Mouse (Mus musculus) skeletal muscle tissue, adult 2 months (tissue): Measurements from ENCODE around the gene Lpgat1.

Source experiments
- DNase-seq: peaks from one replicate; pipeline ENCODE4 v3.0.0-alpha.2; 2012; ENCODE audit warnings: low read depth, low spot score

The Lpgat1 gene

GRCm38 (mm10) chr1:191736425-191736824 is 18.8 kb downstream of the Lpgat1 start:
- DNase-seq, result no peak

- no peak for DNase-seq
These were observed 20.2 kb downstream of the Lpgat1 start for GRCm38 (mm10) chr1:191737871-191738270.

- DNase-seq, result no peak
These were observed 21.1 kb downstream of the Lpgat1 start for GRCm38 (mm10) chr1:191738726-191739125.

GRCm38 (mm10) chr1:191740587-191741361 is 23.1 kb downstream of the Lpgat1 start:
- DNase-seq, result no peak

- DNase-seq, result no peak
These were observed 24.0 kb downstream of the Lpgat1 start for GRCm38 (mm10) chr1:191741635-191742034.

- DNase-seq, result no peak
These were observed 30.8 kb downstream of the Lpgat1 start for GRCm38 (mm10) chr1:191748431-191748830.

GRCm38 (mm10) chr1:191756520-191757199 is 39.0 kb downstream of the Lpgat1 start:
- no peak for DNase-seq

GRCm38 (mm10) chr1:191774106-191774505 is 56.5 kb downstream of the Lpgat1 start:
- no peak for DNase-seq

- no peak for DNase-seq
These were observed 57.5 kb downstream of the Lpgat1 start for GRCm38 (mm10) chr1:191775116-191775515.

- no peak for DNase-seq
These were observed 59.9 kb downstream of the Lpgat1 start for GRCm38 (mm10) chr1:191777521-191777920.

- no peak for DNase-seq
These were observed 62.8 kb downstream of the Lpgat1 start for GRCm38 (mm10) chr1:191780470-191780869.

GRCm38 (mm10) chr1:191785108-191785507 is 67.5 kb downstream of the Lpgat1 start:
- DNase-seq, result no peak

GRCm38 (mm10) chr1:191786255-191786654 is 68.6 kb downstream of the Lpgat1 start:
- DNase-seq, result no peak

GRCm38 (mm10) chr1:191787379-191787778 is 69.7 kb downstream of the Lpgat1 start:
- DNase-seq, result no peak

GRCm38 (mm10) chr1:191792991-191793390 is 75.4 kb downstream of the Lpgat1 start:
- DNase-seq, result no peak

- no peak for DNase-seq
These were observed 76.4 kb downstream of the Lpgat1 start for GRCm38 (mm10) chr1:191793888-191794532.

GRCm38 (mm10) chr1:191796238-191796896 is 78.7 kb downstream of the Lpgat1 start:
- no peak for DNase-seq

- DNase-seq, result no peak
These were observed 84.6 kb downstream of the Lpgat1 start for GRCm38 (mm10) chr1:191802093-191802819.

GRCm38 (mm10) chr1:191802820-191803655 is 85.4 kb downstream of the Lpgat1 start:
- DNase-seq, result peak; percentile 19

GRCm38 (mm10) chr1:191804747-191805146 is 87.1 kb downstream of the Lpgat1 start:
- no peak for DNase-seq
